Comparison of ENCODE assay signal across 7 mouse cellular contexts in genomic region chr19:40343018-40343417, GRCm38 (mm10).
DNase-seq lines count a peak whose midpoint lies in the region; ATAC-seq lines count a peak whose summit lies in the region.

No protein-coding gene starts in this region.

- H3K4me2 ChIP-seq in limb, embryonic 11.5 days (ENCODE audit: low read depth, severe bottlenecking) = no peak overlapping the region
- no peak overlapping the region for H3K4me2 ChIP-seq in midbrain, embryonic 16.5 days (ENCODE audit: low read length)

- H3K27ac ChIP-seq in limb, embryonic 11.5 days (replicated peaks; ENCODE audit: low read depth, low read length) = no peak overlapping the region
- H3K27ac ChIP-seq in midbrain, embryonic 16.5 days (ENCODE audit: low read length) = no peak overlapping the region

- no peaks in the 10 kb centered on the region for H3K27me3 ChIP-seq in limb, embryonic 11.5 days (ENCODE audit: control insufficient read depth, insufficient read depth, low read length)
- H3K27me3 ChIP-seq in midbrain, embryonic 16.5 days (ENCODE audit: control insufficient read depth, insufficient read depth, low read depth, low read length) = no peaks in the 10 kb centered on the region

- H3K4me3 ChIP-seq in limb, embryonic 11.5 days (ENCODE audit: low read depth, low read length) = no peak overlapping the region
- no peak overlapping the region for H3K4me3 ChIP-seq in midbrain, embryonic 16.5 days (ENCODE audit: low read depth, low read length)

- no peak for ATAC-seq in limb, embryonic 11.5 days (ENCODE audit: insufficient number of reproducible peaks, low FRiP score, low TSS enrichment, low read depth)
- peak; percentile 72; the same call in 1 of the 2 replicates for ATAC-seq in midbrain, embryonic 16.5 days

- peaks cover 5% of the 10 kb centered on the region; the same call in 1 of the 2 replicates for H3K4me1 ChIP-seq in limb, embryonic 11.5 days (ENCODE audit: control insufficient read depth, insufficient read depth, low read length)
- peaks cover 3% of the 10 kb centered on the region; the same call in 1 of the 2 replicates for H3K4me1 ChIP-seq in midbrain, embryonic 16.5 days (ENCODE audit: control insufficient read depth, insufficient read depth, low read length)

- no peaks in the 10 kb centered on the region for H3K36me3 ChIP-seq in limb, embryonic 11.5 days (ENCODE audit: control insufficient read depth, insufficient read depth, low read length)
- H3K36me3 ChIP-seq in midbrain, embryonic 16.5 days (ENCODE audit: control insufficient read depth, insufficient read depth, low read length) = 0 out of 2 replicates have a peak, but pooled peaks cover 7% of the 10 kb centered on the region

- H3K9me3 ChIP-seq in limb, embryonic 11.5 days (ENCODE audit: control insufficient read depth, low read length) = no peaks in the 10 kb centered on the region
- H3K9me3 ChIP-seq in midbrain, embryonic 16.5 days (replicated peaks; ENCODE audit: control insufficient read depth, low read length, poor library complexity, severe bottlenecking) = no peaks in the 10 kb centered on the region

- no peak overlapping the region for H3K9ac ChIP-seq in limb, embryonic 11.5 days (ENCODE audit: low read length)
- H3K9ac ChIP-seq in midbrain, embryonic 16.5 days (ENCODE audit: low read depth, low read length) = no peak overlapping the region

- DNase-seq in adrenal gland, adult (ENCODE audit: inconsistent age in 2 of 2, low spot score in 1 of 2) = peak; percentile 72 to 93
- peak; percentile 86 to 88 for DNase-seq in cerebellum, postnatal 36 days
- DNase-seq in gastrocnemius, adult 8-10 months (ENCODE audit: low spot score in 2 of 2) = peak; percentile 56 to 60
- peak; percentile 62 to 81 for DNase-seq in kidney, adult 8-10 months
- peak; percentile 88 for DNase-seq in limb, embryonic 11.5 days (ENCODE audit: low spot score)
- DNase-seq in spleen, adult 18-20 months = peak; percentile 52 to 78

- WGBS in limb, embryonic 11.5 days = 10% methylated on average over 5 of the region's 5 CpGs
- 11% methylated on average over 5 of the region's 5 CpGs for WGBS in midbrain, embryonic 16.5 days
